Mouse (Mus musculus) B cell, adult 62 days (primary cell): ENCODE measurements around the gene Vmn2r89. TPM values are rescaled to one million over a fixed set of nuclear protein-coding genes. Genes with fewer than 3 reads are reported as not detected.

Source experiments
- total RNA-seq: library from RNA; stranded (reverse); gene quantifications from 4 replicates; pipeline ENCODE4 v1.2.4, GENCODE M21; 2023

Vmn2r89 gene
- total RNA-seq, result not detected in 4 replicates

DNA sequence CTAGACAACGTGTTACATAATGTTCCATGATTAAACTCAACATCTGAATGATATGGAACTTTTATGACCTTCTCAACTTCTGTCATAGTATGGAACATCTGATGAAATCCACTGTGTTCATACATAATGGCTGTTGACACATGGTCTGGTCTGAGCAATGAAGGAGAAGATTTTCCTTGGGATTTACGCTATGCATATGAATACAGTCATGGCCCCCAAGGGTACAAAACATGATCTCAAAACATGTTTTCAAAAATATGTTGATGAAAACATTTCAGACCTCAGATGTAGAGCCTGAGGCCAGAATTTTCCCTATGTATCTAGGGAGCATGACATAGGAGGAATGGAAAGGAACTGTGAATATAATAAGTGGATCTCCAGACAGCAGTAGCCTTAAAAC, at the start of gene Vmn2r89:
Gene Vmn2r89 (plus strand): TSS at position 301 of the 400 bp plus-strand sequence.

DNA sequence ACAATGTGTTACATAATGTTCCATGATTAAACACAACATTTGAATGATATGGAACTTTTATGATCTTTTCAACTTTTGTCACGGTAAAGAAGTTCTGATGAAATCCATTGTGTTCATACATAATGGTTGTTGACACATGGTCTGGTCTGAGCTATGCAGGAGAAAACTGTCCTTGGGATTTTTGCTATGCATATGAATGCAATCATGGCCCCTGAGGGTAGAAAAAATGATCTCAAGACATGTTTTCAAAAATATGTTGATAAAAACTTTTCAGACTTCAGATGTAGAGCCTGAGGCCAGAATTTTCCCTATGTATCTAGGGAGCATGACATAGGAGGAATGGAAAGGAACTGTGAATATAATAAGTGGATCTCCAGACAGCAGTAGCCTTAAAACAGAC, 41.1 kb upstream of the Vmn2r89 start, which contains the start of gene Vmn2r88:
Gene Vmn2r88 (plus strand): TSS at position 301 of the 400 bp plus-strand sequence.

Other genes with a start within 250 kb of the Vmn2r89 start
- not detected in 4 replicates for gene Ear14, start 248.5 kb upstream of the Vmn2r89 start, total RNA-seq
- not detected in 4 replicates for gene Rnase2a, start 195.7 kb upstream of the Vmn2r89 start, total RNA-seq
- gene Gm7247, start 90.1 kb upstream of the Vmn2r89 start, total RNA-seq, result not detected in 4 replicates
- gene Vmn2r88, start 41.0 kb upstream of the Vmn2r89 start, total RNA-seq, result not detected in 4 replicates
- gene Gm5622, start 100.9 kb downstream of the Vmn2r89 start, total RNA-seq, result not detected in 4 replicates
- not detected in 4 replicates for gene Gm17175, start 122.2 kb downstream of the Vmn2r89 start, total RNA-seq
- gene Gm17174, start 140.3 kb downstream of the Vmn2r89 start, total RNA-seq, result not detected in 4 replicates
- gene Gm17078, start 159.5 kb downstream of the Vmn2r89 start, total RNA-seq, result not detected in 4 replicates
- gene Gm4181, start 183.8 kb downstream of the Vmn2r89 start, total RNA-seq, result not detected in 4 replicates
- not detected in 4 replicates for gene Gm17079, start 243.6 kb downstream of the Vmn2r89 start, total RNA-seq